Mouse (Mus musculus) testis, adult 10 weeks (tissue): ENCODE results near the gene Gbgt1. TPM values are rescaled to one million over a fixed set of nuclear protein-coding genes. Genes with fewer than 3 reads are reported as not detected.

ENCODE experiments used
- polyA plus RNA-seq: library from polyadenylated mRNA; stranded (reverse); fragments of 350-450 nt; fragmentation: Illumina TruSeq; extraction: RNeasy Lipid Tissue Mini Kit (QIAGEN cat#74804); gene quantifications from one replicate; pipeline ENCODE4 v1.2.3, GENCODE M21; 2014; ENCODE audit warnings: low read depth, low replicate concordance

Gene Gbgt1
- not detected for polyA plus RNA-seq

DNA sequence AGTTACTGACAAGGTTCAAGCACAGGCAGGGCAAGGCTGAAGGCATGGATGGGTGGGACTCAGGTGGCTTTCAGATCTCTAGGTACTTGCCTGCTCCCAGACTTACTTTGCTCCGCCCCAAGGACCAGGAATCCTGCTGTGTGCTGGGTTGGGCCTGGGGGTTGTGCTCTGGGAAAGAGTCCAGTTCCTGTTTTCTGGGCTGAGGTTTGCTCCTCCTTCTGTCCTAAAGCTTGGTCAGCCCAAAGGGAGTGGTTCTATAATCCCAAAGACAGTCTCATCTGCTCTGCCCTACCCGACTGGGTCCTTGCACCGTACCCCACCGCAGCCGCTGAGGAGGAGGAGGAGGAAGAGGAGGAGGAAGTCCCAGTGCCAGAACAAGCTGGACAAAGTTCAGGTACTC lies at the start of gene Gbgt1:
Gene Gbgt1 (plus strand): TSS at position 221 of the 400 bp plus-strand sequence.

DNA sequence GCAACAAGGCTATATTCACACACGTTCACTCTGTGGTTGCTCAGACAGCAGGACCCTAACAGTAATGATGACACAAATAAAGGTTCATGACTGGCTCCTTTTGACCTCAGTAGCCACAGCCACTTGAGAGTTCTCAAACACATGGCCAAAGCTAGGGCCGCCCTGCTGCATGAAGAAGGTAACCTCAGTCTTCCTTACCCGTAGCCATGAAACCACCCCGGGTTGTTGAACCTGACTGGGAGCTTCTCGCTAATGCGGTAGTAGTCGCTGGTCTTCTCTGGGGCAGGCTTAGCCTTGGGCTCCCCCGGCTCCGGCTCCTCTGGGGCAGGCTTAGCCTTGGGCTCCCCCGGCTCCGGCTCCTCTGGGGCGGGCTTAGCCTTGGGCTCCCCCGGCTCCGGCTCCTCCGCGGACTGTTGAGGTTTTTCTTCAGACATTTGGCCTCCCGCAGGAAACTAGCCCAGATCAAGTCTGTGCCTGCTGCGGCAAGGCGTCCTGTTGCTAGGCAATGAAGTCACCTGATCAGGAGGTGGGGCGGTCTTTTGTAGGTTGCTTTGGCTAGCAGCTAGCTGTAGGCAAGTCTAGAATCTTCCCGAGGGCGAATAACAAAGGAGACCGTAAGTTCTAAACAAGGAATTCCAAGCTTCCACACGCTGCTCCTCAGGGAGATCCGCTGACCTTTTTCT lies 30.7 kb upstream of the Gbgt1 start, which contains the start of gene 1700007K13Rik:
Gene 1700007K13Rik (minus strand): TSS at position 497 of the 683 bp plus-strand sequence.

DNA sequence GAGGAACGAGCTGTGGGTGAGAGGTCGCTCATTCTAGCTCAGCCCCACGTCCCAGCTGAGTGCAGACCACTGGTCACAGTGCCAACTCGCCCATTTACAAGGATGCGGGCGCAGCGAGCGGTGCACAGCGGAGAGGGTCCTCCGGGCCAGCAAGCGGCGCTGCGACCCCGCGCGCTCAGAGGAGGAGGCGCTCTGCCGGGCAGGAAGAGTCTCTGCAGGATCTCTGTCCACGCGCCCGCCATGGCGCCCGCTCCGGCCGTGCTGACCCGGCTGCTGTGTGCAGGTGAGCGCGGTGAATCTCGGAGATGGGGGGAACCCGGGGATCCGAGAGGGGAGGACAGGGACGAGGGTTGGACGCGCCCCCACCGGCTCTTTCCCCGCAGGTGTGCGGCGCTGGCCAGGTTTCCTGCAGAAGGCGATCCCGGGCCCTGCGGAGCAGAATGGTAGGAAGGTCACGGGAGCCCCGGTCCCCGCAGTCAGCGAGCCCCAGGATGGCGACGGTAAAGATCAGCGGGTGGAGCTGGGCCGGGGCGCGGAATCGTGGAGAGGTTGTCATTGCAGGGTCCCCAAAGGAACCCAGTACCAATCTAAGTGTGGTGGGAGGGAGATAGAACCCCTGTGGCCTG lies 28.7 kb upstream of the Gbgt1 start, which contains the start of gene Mrps2:
Gene Mrps2 (plus strand): TSS at position 207 of the 626 bp plus-strand sequence.

DNA sequence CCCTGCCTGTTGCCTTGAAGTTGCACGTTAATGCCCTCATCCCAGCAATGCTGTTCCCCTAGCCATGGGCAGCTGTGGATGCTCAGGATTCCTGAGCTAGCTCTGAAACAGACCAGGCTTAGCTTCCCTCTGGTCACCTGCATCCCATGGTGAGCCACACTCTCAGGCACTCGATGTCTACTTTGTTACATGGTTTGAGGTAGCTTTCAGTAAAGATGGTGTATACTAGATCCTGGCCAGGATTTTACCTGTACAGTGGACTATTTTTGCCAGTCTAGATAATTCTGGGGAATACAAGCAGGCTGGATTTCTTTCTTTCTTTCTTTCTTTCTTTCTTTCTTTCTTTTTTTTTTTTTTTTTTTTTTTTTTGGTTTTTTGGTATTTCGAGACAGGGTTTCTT lies 9.1 kb downstream of the Gbgt1 start, which contains the start of gene Gm10134:
Gene Gm10134 (plus strand): TSS at position 301 of the 400 bp plus-strand sequence.

DNA sequence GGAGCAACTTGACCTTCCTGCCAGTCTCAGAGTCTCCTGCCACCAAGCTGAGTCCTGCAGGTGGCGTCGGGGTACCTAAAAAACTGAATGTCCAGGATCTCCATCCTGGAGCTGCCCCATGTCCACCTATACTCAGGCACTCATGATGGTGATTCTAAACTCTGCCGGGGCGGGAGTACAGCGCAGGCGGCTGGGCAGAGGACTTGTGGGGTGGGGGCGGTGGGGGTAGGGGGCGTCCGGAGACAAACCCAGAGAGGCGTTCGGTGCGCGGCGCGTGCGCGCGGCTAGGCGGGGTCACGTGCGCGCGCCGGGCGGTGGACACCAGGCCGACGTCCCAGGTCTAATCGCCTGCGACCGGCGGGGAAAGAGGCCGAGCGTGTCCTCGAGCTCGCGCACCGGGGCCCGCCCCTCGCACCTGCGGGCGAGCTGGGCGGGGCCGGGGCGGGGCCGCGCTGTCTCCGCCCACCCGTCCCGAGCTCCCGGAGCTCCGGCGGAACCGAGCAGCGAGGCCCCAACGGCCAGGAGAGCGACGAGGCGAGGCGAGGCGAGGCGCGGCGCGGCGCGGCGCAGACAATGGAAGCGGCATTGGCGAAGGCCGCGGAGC lies 16.2 kb downstream of the Gbgt1 start, which contains the start of gene Ralgds:
Gene Ralgds (plus strand): TSS at position 328 of the 604 bp plus-strand sequence.

Other genes with a start within 250 kb of the Gbgt1 start
- gene Ppp1r26, start 50.1 kb upstream of the Gbgt1 start, polyA plus RNA-seq = 3.7 TPM
- 91.9 TPM for gene 1700007K13Rik, start 30.6 kb upstream of the Gbgt1 start, polyA plus RNA-seq
- gene Mrps2, start 28.8 kb upstream of the Gbgt1 start, polyA plus RNA-seq = 25.5 TPM
- not detected for gene Gm10134, start 9.2 kb downstream of the Gbgt1 start, polyA plus RNA-seq
- 60.8 TPM for gene Ralgds, start 16.2 kb downstream of the Gbgt1 start, polyA plus RNA-seq
- not detected for gene Cel, start 66.5 kb downstream of the Gbgt1 start, polyA plus RNA-seq
- gene Gtf3c5, start 86.9 kb downstream of the Gbgt1 start, polyA plus RNA-seq = 3.6 TPM
- not detected for gene Gfi1b, start 125.1 kb downstream of the Gbgt1 start, polyA plus RNA-seq
- 10.6 TPM for gene Tsc1, start 144.3 kb downstream of the Gbgt1 start, polyA plus RNA-seq
- gene Spaca9, start 202.8 kb downstream of the Gbgt1 start, polyA plus RNA-seq = 23.7 TPM
- gene Ak8, start 203.3 kb downstream of the Gbgt1 start, polyA plus RNA-seq = 60.9 TPM